Mouse (Mus musculus) retina, postnatal 7 days (tissue): ENCODE results near the gene Mmp15.

Experiments used
- DNase-seq: peaks from one replicate; pipeline ENCODE4 v3.0.0-alpha.2; 2012; ENCODE audit warnings: low read depth, low spot score

The Mmp15 gene

DNA sequence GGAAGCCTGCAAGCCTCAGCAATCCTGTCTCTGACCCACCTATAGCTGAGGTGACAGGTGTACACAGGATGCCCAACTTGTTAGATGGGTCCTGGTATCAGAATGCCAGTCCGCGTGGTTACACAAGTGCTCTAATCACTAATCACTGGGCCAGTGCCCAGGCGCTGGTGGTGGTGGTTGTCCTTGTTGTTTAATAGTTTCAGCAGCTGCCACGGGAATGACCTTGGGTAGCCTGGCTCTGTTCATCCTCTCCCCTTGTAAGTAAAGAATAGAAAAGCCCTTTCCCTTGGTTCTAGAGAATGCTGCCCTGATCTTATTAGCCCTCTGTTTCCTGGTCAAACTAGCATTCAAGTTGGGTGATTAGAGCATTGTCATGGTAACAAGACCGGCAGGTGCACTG is 10.3 kb upstream of the Mmp15 start:
- DNase-seq, result no peak

DNA sequence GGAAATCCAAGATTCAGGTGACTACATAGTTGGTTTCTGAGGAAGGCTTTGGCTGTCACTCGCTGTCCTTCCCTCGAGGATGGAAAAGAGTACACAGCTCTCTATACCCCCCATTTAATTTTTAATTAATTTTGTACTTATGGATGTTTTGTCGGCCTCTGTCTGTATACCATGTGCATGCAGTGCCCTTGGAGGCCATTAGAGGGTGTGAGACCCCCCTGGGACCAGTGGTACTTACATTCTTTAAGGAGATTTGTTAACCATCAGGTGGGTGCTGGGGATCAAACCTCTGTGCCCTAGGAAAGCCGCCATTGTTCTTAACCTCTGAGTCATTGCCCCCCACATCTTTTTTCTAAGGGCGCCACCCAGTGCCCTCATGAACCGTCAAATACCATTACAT is 7.4 kb upstream of the Mmp15 start:
- no peak for DNase-seq

DNA sequence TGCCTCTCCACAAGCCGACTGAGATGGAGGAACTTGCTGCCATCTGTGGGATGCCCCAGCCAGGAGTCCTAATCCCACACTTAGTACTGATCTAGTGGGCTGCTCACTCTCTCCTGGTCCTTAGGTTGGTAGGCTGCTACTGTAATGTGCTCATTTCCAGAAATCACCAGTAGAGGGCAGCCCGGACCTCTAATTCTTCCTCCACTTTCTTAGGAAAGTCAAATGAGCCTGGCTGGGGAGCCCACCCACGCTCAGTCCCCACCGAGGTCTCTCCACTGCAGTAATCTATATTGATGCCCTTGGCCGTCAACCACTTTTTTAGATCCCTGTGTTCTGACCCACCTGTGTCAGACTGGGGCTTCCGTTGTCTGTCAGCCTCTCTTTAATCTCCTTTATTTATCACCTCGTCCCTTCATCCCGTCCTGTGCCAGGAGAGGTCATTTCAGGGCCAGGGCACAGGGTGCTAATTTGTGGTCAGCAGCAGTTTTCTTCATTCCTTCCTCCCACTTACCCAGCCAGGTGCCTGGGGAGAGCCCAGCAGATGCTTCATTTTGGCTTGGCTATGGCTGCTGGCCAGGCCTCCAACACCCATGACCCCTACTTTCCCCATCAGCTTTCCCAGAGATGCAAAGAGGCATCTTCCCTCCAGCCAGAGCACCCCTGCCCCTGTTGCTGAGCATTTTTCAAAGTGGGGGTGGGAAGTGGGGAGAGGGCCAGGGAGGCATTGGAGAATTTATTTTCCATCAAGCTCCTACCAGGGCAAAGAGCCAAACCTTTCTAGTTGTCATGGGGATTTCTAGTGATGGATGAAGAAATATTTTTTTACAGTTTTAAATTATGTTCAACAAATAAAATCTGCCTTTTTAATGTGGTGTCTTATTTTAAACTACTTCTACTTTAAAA is 5.2 kb upstream of the Mmp15 start:
- DNase-seq, result peak; percentile 72

DNA sequence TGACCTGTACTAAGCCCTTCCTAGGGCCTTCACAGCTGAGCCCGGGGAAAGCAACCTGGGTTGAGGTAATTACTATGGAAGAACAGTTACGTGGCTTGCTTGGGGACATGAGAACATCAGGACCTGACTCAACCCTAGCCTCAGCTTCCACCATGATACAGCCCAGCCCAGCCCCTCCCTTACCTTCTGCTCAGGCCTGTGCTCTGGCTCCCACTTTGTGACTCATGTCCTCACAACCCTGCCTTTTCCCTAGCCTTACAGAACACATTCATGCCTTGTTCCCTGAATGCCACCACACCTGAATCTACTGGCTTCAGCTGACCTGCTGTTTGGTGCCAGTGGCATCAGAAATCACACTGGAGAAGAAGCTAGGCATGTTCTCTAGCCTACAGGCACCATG is 3.7 kb upstream of the Mmp15 start:
- no peak for DNase-seq

DNA sequence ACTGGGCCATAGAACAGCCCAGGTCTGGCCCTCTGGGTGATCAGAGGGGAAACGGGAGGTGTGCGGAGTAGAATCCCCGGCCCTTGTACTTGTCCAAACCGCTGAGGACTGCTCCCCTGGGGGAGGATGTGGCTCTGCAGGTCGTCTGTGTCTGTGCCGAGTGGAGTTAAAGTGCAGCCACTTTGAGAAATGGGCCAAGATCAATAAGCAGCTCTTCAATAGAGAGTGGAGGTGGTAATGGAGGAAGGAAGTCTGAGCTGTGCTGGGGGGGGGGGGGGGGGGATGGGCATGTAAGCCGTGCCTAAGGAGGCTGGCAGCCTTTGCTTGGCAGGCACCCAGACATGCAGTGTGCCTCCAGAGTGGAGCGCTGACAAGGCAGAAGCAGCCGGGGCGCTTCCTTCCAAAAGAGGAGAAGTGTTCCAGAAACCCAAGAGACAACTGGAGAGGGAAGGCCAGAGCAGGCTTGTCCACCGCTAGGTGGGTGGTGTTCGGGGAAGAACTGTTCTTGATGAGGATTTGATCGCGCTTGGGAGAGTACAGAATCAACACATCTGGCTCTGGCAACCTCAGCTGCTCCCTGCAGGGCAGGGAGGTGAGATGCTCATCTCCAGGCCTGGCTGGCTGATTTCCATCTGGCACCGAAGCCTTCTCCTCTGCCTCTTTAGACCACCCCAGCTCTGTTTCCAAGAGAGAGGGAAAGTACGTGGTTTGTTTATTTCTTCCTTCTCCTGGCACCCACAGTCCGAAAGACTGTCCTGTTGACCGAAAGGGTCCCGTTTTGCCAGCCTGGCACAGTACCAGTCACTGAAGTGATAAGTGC is 3.0 kb upstream of the Mmp15 start:
- DNase-seq, result no peak

DNA sequence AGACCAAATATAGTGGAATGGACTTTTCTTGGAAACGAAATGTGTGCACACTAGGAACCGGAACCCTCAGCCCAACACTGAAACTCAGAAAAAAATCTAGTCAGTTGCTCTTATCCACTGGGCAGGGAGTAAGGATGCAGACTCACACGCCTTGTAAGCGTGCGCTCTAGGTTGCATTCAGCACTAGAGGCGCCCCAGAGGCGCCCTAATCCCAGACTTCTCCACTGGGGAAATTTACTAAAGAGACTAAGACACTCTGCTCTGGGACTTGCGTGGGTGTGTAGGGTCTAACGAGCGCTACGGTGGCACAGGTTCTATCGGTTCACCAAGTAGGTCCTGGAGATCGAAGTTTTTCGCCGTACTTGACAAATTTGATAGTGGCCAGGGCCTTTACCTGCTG is 607 bp upstream of the Mmp15 start:
- DNase-seq, result no peak

DNA sequence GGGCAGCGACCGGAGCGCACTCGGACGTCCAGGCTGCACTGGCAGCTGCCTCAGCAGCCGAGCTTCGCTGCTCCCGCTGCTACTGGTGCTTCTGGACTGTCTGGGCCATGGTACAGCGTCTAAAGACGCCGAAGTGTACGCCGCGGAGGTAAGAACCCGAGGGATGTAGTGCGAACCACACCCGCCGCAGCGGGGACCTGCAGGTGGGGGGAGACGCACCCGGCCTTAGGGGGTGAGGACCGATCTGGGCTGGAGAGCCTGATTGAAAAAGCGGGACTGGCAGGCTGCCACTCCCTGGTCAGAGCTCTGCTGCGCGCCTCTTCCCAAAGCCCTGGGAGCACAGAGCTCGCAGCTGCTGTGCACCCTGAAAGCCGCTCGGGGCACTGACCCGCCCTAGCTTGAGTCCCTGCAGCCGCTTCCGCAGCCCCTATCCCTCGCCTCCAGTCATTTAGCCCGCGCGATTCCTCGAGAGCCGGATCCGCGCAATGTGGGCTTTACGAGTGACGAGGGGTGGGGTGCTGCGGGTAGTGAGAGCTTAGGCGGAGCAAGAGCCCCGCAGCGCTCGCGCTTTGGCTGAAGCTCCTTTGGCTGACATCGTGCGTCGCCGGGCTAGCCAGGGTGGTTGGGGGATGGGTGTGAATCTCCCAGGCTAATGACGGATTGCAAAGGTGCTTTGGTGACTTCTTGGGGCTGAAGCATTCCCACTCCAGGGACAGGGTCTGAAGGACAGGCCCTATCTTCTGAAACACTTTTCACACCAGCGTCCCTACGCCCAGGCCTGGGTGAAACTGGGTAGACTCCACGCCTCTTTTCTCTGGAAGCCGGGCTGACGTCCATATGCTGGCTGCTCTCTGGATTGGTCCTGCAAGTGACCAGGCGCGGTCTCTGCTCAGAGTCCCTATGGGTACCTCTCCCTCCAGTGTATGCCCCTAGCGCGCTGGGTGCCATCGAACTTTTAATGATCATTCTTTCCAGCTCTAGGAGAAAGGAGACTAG is 1.1 kb downstream of the Mmp15 start:
- peak; percentile 62 for DNase-seq

DNA sequence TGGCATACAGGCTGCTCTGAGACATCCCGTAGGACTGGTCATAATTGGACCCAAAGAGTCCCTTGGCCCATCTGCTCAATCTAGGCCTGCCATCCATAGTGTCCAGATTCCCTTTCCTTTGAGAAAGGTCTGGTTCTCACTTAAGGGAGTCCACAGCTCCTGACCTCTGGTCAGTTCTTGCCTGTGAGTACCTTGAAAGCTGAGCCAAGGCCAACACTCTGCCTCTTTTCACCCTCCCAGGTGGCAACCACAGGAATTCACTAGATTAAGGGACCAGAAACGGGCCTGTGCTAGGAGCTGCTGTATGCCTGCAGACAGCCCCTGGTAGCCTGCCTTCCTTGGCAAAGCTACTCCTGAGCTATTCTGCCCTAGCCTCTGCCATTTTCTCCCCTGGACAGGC is 2.5 kb downstream of the Mmp15 start:
- DNase-seq, result no peak

DNA sequence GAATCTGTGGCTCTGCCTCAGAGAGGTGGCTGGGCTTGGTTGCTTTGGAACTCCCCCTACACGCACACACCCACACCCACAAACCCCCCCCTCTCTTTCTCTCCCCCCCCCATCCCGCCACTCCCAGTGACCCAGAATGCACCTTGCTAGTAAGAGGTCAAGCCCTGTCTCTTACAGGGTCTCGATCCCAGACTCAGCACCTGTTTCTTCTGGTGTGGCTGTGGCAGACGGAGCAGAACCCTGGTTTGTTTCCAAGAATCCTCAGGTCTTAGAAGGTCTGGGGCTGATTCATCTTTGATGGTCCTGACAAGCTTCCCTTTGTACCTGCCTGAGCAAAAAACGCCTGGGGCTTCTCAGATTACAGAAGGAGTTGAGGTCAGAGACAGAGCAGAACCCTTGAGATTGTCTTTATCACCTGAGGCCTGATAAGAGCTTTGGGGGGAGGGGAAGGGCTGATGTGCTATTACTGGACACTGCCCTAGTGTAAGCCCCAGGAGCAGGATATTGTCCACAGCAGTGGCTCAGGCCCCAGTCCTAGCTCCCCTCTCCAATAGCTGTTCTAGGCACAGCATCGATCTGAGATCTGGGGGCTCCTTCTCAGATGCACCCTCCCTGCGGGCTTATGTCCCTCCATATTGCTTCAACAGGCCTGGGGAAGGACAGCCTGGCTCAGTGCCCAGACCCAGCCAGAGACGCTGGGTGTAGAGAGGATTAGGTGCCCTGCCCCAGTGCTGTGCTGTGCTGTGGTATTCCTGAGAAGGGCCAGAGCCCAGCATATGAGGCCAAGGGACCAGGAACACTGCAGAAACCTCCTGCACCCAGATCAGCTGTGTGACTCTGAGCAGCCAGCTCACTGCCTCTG is 6.7 kb downstream of the Mmp15 start:
- DNase-seq, result no peak

DNA sequence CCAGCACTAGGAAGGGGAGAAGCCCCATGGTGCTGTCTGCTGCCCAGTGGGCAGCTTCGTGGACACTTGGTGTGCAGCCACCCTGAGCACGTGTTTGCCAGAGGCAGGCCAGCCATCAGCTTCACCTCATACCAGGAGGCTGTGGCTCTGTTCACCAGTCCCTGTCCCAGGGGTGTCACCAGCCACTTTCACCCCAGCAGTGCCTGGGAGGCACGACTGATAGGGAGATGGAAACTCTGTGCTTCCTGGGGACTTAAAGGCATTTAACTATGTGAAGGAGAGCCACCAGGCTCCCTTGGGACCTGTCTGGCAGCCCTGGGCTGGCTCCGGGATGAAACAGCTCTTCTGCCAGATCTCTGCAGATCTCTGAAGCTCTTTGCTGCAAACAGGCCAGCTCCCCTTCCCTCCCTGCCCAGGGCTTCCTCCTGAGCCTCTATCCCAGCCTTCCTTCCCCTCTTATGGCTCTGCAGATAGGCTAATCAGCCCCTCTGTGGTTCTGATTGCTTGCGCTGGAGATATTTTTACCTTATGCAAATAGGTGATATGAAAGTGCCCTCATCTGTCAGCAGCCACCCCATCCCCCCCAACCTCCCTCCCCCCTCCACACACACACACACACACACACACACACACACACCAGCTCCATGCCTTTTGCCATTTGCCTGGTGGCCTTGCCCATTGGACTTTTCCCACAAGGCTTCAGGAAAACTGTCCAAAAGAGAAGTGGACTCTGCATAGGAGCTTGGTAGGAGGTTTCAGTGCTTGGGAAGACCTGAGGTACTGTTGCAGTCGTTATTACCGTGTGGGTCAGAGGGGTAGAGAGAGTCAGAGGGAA is 8.3 kb downstream of the Mmp15 start:
- DNase-seq, result no peak

DNA sequence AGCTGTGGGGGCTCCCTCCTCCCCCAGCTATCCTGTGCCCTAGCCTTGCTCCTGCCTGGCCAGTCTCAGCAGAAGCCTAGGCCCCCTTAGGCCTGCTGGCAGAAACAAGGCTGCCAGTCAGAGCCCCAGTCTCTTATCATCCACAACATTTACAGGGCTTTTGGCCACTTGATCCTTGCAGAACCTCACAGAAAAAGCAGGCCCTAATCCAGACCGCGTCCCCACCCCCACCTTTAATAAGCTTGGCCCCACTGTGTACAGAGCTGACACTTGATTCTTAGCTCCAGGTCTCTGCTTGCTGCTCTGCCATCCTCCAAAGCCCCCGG is 8.9 kb downstream of the Mmp15 start:
- DNase-seq, result no peak

DNA sequence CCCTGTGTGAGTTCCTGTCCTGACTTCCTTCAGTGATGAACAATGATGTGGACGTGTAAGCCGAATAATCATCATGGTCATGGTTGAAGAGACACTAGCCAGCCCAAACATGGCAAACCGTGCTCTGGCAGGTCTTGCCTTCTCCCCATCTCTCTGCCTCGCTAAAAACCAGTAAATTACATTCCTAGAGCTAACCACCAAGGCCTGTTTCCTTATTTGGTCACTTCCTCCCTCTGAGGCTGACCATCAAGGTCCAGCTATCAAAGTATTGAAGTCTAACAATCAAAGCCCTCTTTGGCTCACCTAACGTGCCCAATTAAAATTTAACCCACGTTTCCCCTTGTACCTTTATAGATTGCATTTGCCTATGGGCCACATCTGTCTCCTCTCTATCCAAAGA is 10.2 kb downstream of the Mmp15 start:
- DNase-seq, result no peak

DNA sequence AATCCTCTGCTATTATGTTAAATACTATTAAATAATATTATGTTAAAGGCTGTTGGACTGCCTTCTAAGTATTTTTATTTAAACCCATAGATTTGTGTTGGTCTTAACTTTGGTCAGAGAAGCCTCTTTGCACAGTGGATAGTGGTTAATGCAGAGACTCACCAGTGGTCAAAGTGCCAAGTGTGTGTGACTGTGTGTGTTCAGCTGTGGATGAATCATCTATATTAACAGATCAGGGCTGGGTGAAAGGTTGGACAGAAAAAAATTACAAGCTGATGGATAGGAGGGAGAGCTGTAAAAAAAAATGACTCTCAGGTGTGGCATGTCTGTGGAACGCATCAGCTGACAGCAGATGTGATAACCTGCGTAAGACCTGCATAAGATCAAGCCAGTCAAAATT is 11.8 kb downstream of the Mmp15 start:
- no peak for DNase-seq

DNA sequence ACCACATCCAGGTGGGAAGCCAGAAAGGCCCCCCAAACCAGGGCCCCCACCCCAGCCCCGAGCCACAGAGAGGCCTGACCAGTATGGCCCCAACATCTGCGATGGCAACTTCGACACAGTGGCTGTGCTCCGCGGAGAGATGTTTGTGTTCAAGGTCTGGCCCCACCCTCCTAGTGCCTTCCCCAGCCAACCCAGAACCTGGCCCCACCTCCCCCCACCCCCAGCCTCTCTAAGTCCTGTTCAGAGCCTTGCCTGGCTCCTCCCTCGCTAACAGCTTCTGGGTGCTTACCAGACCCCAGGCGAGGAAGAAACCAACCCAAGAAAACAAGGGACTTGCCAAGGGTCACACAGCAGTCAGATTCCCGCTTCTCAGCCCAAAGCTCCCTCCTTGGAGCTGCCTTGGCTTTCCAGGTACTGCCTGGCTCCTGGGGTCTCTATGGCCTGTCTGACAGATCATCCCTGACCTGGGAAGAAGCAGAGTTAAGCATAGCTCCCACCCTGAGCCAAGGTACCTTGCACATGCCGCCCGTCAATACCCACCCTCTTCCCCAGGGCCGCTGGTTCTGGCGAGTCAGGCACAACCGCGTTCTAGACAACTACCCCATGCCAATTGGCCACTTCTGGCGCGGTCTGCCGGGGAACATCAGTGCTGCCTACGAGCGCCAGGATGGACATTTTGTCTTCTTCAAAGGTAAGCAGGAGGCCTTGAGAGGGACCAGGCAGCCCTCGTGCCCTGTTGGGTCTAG is 17.7 kb downstream of the Mmp15 start:
- no peak for DNase-seq

DNA sequence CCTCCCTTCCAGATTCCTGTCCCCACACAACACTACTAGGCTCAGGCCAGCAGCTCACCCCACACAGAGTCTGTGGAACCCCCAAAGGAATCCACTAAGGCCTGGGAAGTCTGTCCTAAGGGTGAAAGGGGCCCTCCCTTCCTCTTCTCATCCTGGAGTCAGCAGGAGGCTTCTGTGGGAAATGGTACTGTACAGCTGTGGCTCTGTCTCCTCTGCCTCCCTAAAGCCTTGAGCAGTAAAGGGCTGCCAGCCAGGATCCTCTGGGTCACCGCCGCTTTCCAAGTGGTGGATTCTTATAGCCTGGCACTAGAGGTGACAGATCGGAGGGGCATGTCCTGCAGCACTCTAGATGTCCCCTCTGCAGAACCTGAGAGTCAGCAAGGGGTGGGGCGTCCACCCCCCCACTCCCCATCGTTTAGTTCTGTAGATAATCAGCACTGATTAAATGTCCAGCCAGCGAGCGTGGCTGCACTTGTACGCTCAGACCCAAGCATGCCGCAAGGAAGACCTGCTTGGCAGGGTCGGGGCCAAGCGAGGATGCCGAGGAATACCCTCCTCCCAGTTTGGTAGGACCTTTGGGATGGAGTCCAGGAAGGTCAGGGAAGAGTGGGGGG is 21.4 kb downstream of the Mmp15 start:
- DNase-seq, result no peak

DNA sequence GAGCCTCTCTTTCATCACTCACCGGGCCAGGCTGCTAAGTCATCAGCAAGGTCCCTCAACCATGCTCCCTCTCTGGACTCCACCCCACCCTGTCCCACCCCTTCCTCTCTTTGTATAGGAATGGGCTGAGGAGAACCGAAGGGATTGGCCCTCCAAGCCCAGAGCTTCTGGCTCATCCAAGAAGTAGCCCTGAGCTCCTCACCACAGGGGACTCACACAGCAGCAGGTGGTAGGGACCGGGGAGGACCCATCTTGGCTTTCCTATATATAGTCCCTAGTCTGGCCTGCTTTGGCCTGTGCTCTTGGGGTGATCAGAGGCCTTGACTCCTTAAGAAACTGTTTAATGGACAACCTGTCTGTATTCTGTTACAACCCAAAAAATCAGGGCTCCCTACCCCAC is 22.4 kb downstream of the Mmp15 start:
- no peak for DNase-seq

DNA sequence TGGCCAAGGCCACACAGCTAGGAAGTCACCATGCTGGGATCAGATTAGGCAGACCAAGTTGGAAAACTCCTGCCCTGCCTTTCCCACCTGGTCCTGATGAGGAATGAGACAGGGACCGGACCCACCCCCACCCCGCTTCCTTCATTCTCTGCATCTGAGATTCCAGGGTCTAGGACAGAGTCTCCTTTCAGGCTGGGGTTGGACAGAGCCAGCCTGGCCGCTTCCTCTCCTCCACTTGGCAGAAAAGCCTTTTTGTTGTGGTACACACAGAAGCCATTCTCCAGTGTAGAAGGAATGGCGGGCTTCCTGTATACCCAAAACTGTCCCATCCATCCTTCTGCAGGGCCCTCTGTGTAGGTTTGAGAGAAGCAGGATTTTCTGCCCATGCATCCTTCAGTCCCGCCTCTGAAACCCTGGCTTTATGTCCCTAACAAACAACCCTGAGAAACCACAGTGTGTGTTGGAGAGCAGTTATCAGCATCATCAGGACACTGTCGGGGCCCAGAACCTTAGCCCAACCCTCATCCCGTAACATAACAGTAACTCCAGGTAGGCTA is 23.4 kb downstream of the Mmp15 start:
- DNase-seq, result no peak

DNA sequence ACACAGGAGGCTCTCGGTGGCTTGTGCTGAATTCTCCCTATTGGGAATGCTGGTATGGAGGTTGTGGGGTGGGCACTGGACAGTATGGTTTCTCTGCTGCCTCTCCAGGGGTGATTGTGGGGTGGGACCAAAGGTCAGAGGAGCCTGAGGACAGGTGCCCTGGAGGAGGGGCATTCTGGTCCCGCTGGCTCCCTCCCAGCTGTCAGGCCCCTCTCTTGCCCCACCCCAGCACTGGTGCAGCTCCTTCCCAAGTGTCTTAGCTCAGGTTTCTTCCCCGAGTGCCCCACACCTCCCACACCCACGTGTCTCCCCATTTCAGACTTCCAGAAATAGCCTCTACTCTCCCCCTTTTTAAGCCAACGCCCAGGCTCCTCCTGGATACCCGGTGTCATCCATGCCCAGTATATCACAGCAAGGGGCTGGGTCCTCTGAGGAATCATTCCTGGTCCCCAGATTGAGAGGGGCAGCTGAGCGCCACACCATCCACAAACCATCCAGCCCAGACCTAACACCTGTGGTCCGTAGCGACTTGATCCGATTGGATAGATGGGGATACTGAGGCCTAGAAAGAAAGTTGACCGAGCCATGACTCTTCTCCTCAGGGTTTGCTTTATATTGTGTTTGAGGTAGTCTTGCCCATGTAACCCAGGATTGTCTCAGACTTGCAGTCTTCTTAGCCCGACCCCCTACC is 24.4 kb downstream of the Mmp15 start:
- no peak for DNase-seq
